Mouse (Mus musculus) lung, postnatal 0 days (tissue): ENCODE results near the gene Syt17.

Experiments
- CTCF ChIP-seq: IDR thresholded peaks from 2 replicates; pipeline ENCODE4 v1.5.1; 2016; ENCODE audit warnings: antibody characterized with exemption, mild to moderate bottlenecking
- EP300 ChIP-seq: IDR thresholded peaks from 2 replicates; pipeline ENCODE4 v1.6.1; 2016; ENCODE audit warnings: antibody characterized with exemption, mild to moderate bottlenecking, control low read depth

GRCm38 (mm10) chr7:118364353-118365007 is 83.5 kb downstream of the Syt17 start:
- TF ChIP-seq CTCF (peak; percentile 30), EP300 (no peak)
